Mouse (Mus musculus) testis, adult 2 months (tissue): ENCODE data around the gene Saa3.

ENCODE experiments used
- CTCF ChIP-seq: fragments of 200-500 bp; IDR thresholded peaks from 2 replicates; pipeline ENCODE4 v1.5.1; 2012; ENCODE audit warnings: low read depth, mild to moderate bottlenecking, inconsistent platforms, low read length, moderate library complexity; ENCODE audit not compliant: control insufficient read depth, insufficient read depth, insufficient replicate concordance
- POLR2A ChIP-seq: fragments of 200-500 bp; IDR thresholded peaks from 2 replicates; pipeline ENCODE4 v1.6.1; 2012; ENCODE audit warnings: low read depth, mild to moderate bottlenecking, inconsistent platforms, low read length, moderate library complexity; ENCODE audit not compliant: control insufficient read depth

GRCm38 (mm10) chr7:46672160-46672672 lies 43.3 kb downstream of the Saa3 start, which contains the start of gene Tph1:
- TF ChIP-seq POLR2A: no peak
- TF ChIP-seq CTCF: no peak
